Mouse (Mus musculus) midbrain, embryonic 16.5 days (tissue): Measurements from ENCODE around the gene Gm7356. TPM values are rescaled to one million over a fixed set of nuclear protein-coding genes. Genes with fewer than 3 reads are reported as not detected.
"Not testable (repeated sequence)": the region's sequence is repeated elsewhere in the genome, so short reads cannot be mapped to it uniquely, and the experiment has no call there.

Experiments used
- ATAC-seq: fragments of 200-750 bp; cut with Nextera tagmentation; 2 replicates; pipeline ENCODE4 v1.8.0; 2017; ENCODE audit warnings: moderate TSS enrichment
- H3K27ac ChIP-seq: fragments of 300-500 bp; sonication (generic); 2 replicates; pipeline ENCODE4 v1.5.1; 2014; ENCODE audit warnings: mild to moderate bottlenecking, low read length, mixed read lengths
- H3K27me3 ChIP-seq: fragments of 300-500 bp; sonication (generic); 2 replicates; pipeline ENCODE4 v1.6.1; 2014; ENCODE audit warnings: low read depth, low read length, mixed read lengths; ENCODE audit not compliant: control insufficient read depth, insufficient read depth
- H3K36me3 ChIP-seq: fragments of 300-500 bp; sonication (generic); 2 replicates; pipeline ENCODE4 v1.6.1; 2014; ENCODE audit warnings: mild to moderate bottlenecking, low read length, moderate library complexity, mixed read lengths; ENCODE audit not compliant: control insufficient read depth, insufficient read depth
- H3K4me1 ChIP-seq: fragments of 300-500 bp; sonication (generic); 2 replicates; pipeline ENCODE4 v1.6.1; 2014; ENCODE audit warnings: mild to moderate bottlenecking, low read length, mixed read lengths; ENCODE audit not compliant: control insufficient read depth, insufficient read depth
- H3K4me2 ChIP-seq: fragments of 300-500 bp; sonication (generic); 2 replicates; pipeline ENCODE4 v1.6.1; 2014; ENCODE audit warnings: mild to moderate bottlenecking, low read length, mixed read lengths
- H3K4me3 ChIP-seq: fragments of 300-500 bp; sonication (generic); 2 replicates; pipeline ENCODE4 v1.5.1; 2014; ENCODE audit warnings: low read depth, mild to moderate bottlenecking, low read length, moderate library complexity, mixed read lengths
- H3K9ac ChIP-seq: fragments of 300-500 bp; sonication (generic); 2 replicates; pipeline ENCODE4 v1.6.1; 2014; ENCODE audit warnings: low read depth, low read length, mixed read lengths
- H3K9me3 ChIP-seq: fragments of 300-500 bp; sonication (generic); replicated peaks from 2 replicates; pipeline ENCODE4 v1.6.1; 2014; ENCODE audit warnings: mild to moderate bottlenecking, low read length, mixed read lengths; ENCODE audit not compliant: control insufficient read depth, poor library complexity, severe bottlenecking
- WGBS: fragments of 180-500 bp; shearing (Covaris S2); extraction: QIAGEN DNeasy Blood & Tissue Kit; methylation state at CpG from one replicate; pipeline ENCODE4 v1.1.7; 2014; 5-methylcytosine and 5-hydroxymethylcytosine counted together
- polyA plus RNA-seq: library from polyadenylated mRNA; unstranded; fragments of >200 nt; fragmentation: Nextera tagmentation; extraction: Ambion mirVana; gene quantifications from 2 replicates; pipeline ENCODE4 v1.2.1, GENCODE M21; 2015

Gene Gm7356
- polyA plus RNA-seq, 1 experiment from 2014 or later = not detected

DNA sequence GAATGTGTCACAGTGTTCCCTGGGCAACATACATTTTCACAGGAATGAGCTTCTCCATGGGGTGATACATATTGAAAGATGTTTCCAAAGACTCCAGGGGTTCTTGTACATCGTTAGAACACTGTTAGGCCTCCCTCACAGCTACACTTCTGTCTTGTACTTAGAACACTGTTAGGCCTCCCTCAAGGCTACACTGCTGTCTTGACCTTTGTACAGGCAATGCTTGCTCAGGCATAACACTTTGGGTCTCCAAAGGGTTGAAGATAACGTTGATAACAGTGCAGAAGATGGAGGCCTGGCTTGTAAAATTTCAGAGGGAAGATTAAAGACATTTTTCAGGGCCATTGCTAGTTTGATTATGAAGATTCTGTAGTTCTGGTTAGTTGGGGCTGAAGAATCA is 45.4 kb downstream of the Gm7356 start:
- H3K27ac ChIP-seq, H3K36me3 ChIP-seq, H3K4me1 ChIP-seq, H3K9me3 ChIP-seq, H3K4me2 ChIP-seq, H3K4me3 ChIP-seq, H3K27me3 ChIP-seq, H3K9ac ChIP-seq, ATAC-seq: not testable (repeated sequence)
- 51% methylated on average over 1 of the region's 2 CpGs for WGBS

DNA sequence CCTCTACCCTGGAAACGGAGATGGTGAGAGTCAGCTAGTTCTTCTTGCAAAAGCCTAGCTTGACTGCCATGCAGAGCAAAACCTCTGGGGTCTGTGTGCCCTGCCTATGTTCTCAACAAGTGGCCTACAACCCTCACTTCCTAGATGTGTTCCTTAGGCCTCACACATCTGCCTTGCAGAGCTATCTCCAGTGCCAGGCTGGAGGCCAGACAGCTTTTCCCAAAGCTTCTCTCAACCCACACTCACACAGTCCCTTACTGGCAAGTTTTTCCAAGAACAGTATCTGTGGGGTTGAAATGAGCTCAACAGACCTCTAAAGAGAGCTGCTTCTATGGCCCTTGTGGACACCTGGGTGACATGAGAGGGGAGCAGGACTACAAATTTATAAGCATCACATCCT is 51.9 kb downstream of the Gm7356 start:
- ATAC-seq, H3K4me1 ChIP-seq, H3K27me3 ChIP-seq, H3K27ac ChIP-seq, H3K4me3 ChIP-seq, H3K9me3 ChIP-seq, H3K4me2 ChIP-seq, H3K36me3 ChIP-seq, H3K9ac ChIP-seq: not testable (repeated sequence)
- 87% methylated on average over 1 of the region's 1 CpGs for WGBS

Other genes with a start within 250 kb of the Gm7356 start
- 118 and 145 TPM in 2 replicates for gene Afdn, start 243.2 kb downstream of the Gm7356 start, polyA plus RNA-seq
- 15.5 and 16.7 TPM in 2 replicates for gene Tcte2, start 241.9 kb downstream of the Gm7356 start, polyA plus RNA-seq
- not detected in 2 replicates for gene Gm7168, start 55.3 kb downstream of the Gm7356 start, polyA plus RNA-seq
- not detected in 2 replicates for gene Gm7358, start 55.8 kb upstream of the Gm7356 start, polyA plus RNA-seq
- gene Dact2, start 200.6 kb upstream of the Gm7356 start, polyA plus RNA-seq = 2.0 and 2.1 TPM in 2 replicates